Mouse (Mus musculus) G1E-ER4 (cell line): ENCODE data around the gene Cdon. TPM values are rescaled to one million over a fixed set of nuclear protein-coding genes. Genes with fewer than 3 reads are reported as not detected.

Experiments
- GATA1 ChIP-seq: IDR thresholded peaks from one replicate; pipeline ENCODE4 v1.8.0; 2012; ENCODE audit warnings: low read length, inconsistent platforms
- polyA plus RNA-seq: library from polyadenylated mRNA; stranded (reverse); fragments of >175 nt; gene quantifications from 2 replicates; pipeline ENCODE4 v1.2.3, GENCODE M21; 2012

Cdon gene
- polyA plus RNA-seq, 1 experiment = not detected

DNA sequence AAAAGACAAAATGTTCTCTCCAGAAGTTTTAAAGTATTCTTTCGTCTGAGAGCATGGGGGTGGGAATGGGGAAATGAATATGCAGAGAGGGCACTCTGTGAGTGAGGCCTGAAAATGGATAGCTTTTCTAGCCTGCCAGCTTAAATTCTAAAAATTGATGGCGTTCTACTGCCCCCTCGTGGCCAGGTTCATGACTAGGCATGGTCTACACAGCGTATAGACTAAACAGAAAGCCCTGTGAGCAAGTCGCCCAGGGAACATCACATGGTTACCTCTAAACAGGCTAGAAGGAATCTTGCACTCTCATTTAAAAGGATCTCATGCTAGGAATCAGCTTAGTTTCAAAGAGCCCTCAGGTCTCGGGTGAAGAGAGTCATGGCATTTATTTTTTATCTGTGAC is 120.6 kb downstream of the Cdon start:
- no peak for TF ChIP-seq GATA1

DNA sequence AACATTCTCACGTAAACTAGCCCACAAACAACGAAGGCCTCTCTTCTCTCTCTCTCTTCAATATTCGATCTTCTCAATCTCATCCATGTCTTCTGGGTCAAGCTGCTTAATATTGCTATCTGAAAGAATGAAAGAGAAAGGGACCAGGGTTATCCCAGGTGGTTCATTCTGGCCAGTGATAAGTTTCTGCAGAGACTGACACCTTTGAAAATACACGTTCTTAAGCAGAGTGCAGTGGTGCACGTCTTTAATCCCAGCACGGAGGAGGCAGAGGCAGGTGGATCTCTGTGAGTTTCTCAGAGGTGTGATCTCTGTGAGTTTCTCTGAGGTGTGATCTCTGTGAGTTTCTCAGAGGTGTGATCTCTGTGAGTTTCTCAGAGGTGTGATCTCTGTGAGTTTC is 121.0 kb downstream of the Cdon start:
- TF ChIP-seq GATA1 = no peak

DNA sequence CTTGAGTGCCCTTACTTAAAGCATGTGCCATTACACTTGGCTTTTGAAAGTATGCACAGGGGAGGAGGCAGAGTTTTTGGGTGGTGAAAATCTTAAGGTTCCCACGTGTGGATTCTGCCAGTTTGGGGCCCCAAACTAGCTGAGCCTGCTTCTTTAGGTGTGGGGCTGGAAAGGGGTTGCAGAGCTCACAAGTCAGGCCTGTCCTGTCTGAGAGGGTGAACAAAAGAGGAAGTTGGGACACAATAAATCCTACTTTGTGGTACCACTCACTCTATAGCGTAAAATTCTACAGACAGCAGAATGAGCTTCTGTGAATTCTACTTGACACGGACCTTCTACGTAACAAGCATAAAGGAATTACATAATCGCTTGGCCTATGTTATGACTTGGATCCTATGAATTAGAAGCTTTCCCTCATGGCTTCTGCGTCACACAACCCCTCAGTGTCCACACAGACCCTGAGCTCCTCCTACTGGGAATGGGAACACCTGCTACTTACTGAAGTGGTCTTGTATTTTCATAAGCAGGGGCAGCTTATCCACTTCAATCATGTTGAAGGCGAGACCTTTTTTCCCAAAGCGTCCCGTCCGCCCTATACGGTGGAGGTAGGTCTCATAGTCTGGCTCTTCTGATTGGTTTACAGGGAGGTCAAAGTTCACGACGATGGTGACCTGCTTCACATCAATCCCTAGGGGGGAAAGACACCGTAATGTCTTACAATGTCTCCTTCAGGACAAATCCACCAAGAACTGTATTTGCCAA is 122.4 kb downstream of the Cdon start:
- TF ChIP-seq GATA1 = no peak

- no peak for TF ChIP-seq GATA1
Measured at GRCm38 (mm10) chr9:35544666-35545065, 123.7 kb downstream of the Cdon start.

- TF ChIP-seq GATA1 = no peak
Measured at GRCm38 (mm10) chr9:35545704-35546103, 124.8 kb downstream of the Cdon start.

GRCm38 (mm10) chr9:35546745-35547144 is 125.8 kb downstream of the Cdon start:
- TF ChIP-seq GATA1 = no peak

GRCm38 (mm10) chr9:35548455-35548854 is 127.5 kb downstream of the Cdon start:
- no peak for TF ChIP-seq GATA1

- TF ChIP-seq GATA1 = no peak
Measured at GRCm38 (mm10) chr9:35556494-35557102, 135.7 kb downstream of the Cdon start.

Other genes with a start within 250 kb of the Cdon start
- gene Dcps, start 245.1 kb upstream of the Cdon start, polyA plus RNA-seq = 83.2 and 112 TPM in 2 replicates
- 4.6 and 4.8 TPM in 2 replicates for gene Srpr, start 221.0 kb upstream of the Cdon start, polyA plus RNA-seq
- gene Tirap, start 220.8 kb upstream of the Cdon start, polyA plus RNA-seq = 6.0 and 7.2 TPM in 2 replicates
- gene Foxred1, start 210.1 kb upstream of the Cdon start, polyA plus RNA-seq = 9.0 and 16.6 TPM in 2 replicates
- gene Fam118b, start 153.3 kb upstream of the Cdon start, polyA plus RNA-seq = 2.3 and 3.0 TPM in 2 replicates
- gene Rpusd4, start 153.3 kb upstream of the Cdon start, polyA plus RNA-seq = 1.1 and 3.2 TPM in 2 replicates
- not detected in 2 replicates for gene Gm1113, start 97.1 kb downstream of the Cdon start, polyA plus RNA-seq
- not detected in 2 replicates for gene Ddx25, start 137.4 kb downstream of the Cdon start, polyA plus RNA-seq
- gene Pus3, start 137.5 kb downstream of the Cdon start, polyA plus RNA-seq = 0.92 and 1.4 TPM in 2 replicates
- gene Pate2, start 149.2 kb downstream of the Cdon start, polyA plus RNA-seq = 0.30 and 0.33 TPM in 2 replicates
- gene Hyls1, start 149.3 kb downstream of the Cdon start, polyA plus RNA-seq = 2.4 and 3.0 TPM in 2 replicates
- gene Pate4, start 190.8 kb downstream of the Cdon start, polyA plus RNA-seq = not detected in 2 replicates
- not detected in 2 replicates for gene Pate3, start 227.1 kb downstream of the Cdon start, polyA plus RNA-seq